ENCODE assay signal across 27 mouse cellular contexts in the genomic region with DNA sequence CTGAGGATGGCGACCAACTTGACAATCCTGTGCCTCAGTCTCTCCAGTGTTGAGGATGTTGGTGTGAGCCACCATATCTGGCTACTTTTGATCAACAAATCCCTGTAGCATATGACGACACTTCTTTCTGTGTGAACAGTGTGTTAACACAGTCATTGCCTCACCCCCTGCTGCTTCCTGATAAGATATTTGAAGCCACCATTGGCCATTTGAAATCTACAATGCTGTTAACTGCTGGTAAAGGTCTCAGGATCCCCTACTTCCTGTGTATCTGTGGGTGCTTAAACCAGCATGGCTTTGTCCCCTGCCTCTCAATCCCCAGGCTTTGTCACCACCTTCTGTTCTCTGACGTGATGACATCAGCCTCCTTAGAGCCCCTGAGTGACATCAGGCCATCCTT. TPM values are rescaled to one million over a fixed set of nuclear protein-coding genes. Genes with fewer than 3 reads are reported as not detected.
"Had no signal": no experiment of that assay in that cellular context is flagged by ENCODE, and none has a peak within 500 bp of the region (broad histone marks: within the 10 kb centered on the region; RNA-seq: fewer than 3 reads in every experiment).

No protein-coding gene starts in this region.

- DNase-seq: gastrocnemius, adult 2 months; gastrocnemius, postnatal 10 days; gastrocnemius, postnatal 25 days; heart, adult 11 months; heart, adult 2 months; heart, postnatal 14 days; heart, postnatal 36 days; kidney, adult 11 months; kidney, adult 2 months; kidney, adult 9 months; kidney, postnatal 14 days; kidney, postnatal 36 days; layer of hippocampus, adult 9-11 months; left cerebral cortex, postnatal 4 days had no signal

- H3K9ac ChIP-seq: heart, embryonic 13.5 days; heart, embryonic 15.5 days; hindbrain, embryonic 13.5 days; hindbrain, embryonic 15.5 days; kidney, embryonic 15.5 days; limb, embryonic 13.5 days; limb, embryonic 15.5 days; liver, embryonic 12.5 days had no signal

- ATAC-seq: hindbrain, postnatal 0 days; intestine, embryonic 16.5 days; liver, embryonic 12.5 days had no signal

- H3K36me3 ChIP-seq: heart, embryonic 13.5 days; heart, embryonic 15.5 days; hindbrain, embryonic 13.5 days; hindbrain, embryonic 15.5 days; kidney, embryonic 15.5 days; limb, embryonic 13.5 days; limb, embryonic 15.5 days; liver, embryonic 12.5 days had no signal

- H3K4me3 ChIP-seq: gastrocnemius, adult 2 months; heart, adult 2 months; heart, embryonic 13.5 days; heart, embryonic 15.5 days; hindbrain, embryonic 13.5 days; hindbrain, embryonic 15.5 days; kidney, embryonic 15.5 days; limb, embryonic 13.5 days; limb, embryonic 15.5 days; liver, embryonic 12.5 days had no signal

- H3K4me2 ChIP-seq: heart, embryonic 11.5 days; heart, embryonic 13.5 days; heart, embryonic 15.5 days; hindbrain, embryonic 13.5 days; hindbrain, embryonic 15.5 days; kidney, embryonic 15.5 days; limb, embryonic 13.5 days; limb, embryonic 15.5 days; liver, embryonic 12.5 days had no signal

- H3K9me3 ChIP-seq: heart, embryonic 13.5 days; heart, embryonic 15.5 days; hindbrain, embryonic 13.5 days; hindbrain, embryonic 15.5 days; kidney, embryonic 15.5 days; limb, embryonic 13.5 days; limb, embryonic 15.5 days; liver, embryonic 12.5 days had no signal

- H3K27ac ChIP-seq: gastrocnemius, adult 2 months; heart, adult 2 months; heart, embryonic 13.5 days; hindbrain, embryonic 13.5 days; hindbrain, embryonic 15.5 days; hindbrain, postnatal 0 days; kidney, postnatal 0 days; limb, embryonic 13.5 days; limb, embryonic 15.5 days; liver, embryonic 12.5 days had no signal

- H3K4me1 ChIP-seq: hindbrain, embryonic 15.5 days had no signal

RNA-seq across cellular contexts. Expression of gene Htra3, which starts 5.5 kb away (rescaled TPM):
- total RNA-seq: hematopoietic stem cell, adult 5-6 weeks had no signal
